Mouse (Mus musculus) midbrain, postnatal 0 days (tissue): ENCODE data around the gene Raver2. TPM values are rescaled to one million over a fixed set of nuclear protein-coding genes. Genes with fewer than 3 reads are reported as not detected.

Experiments
- ATAC-seq: fragments of 200-750 bp; cut with Nextera tagmentation; 2 replicates; pipeline ENCODE4 v1.8.0; 2017; ENCODE audit warnings: moderate number of reproducible peaks, mild to moderate bottlenecking, moderate TSS enrichment, moderate library complexity; ENCODE audit not compliant: low FRiP score
- DNase-seq: peaks from one replicate; pipeline ENCODE4 v3.0.0-alpha.2; 2015; ENCODE audit warnings: low spot score
- H3K27ac ChIP-seq: fragments of 300-500 bp; sonication (generic); 2 replicates; pipeline ENCODE4 v1.5.1; 2014; ENCODE audit warnings: low read depth, mild to moderate bottlenecking, low read length, mixed read lengths
- H3K27me3 ChIP-seq: fragments of 300-500 bp; sonication (generic); 2 replicates; pipeline ENCODE4 v1.6.1; 2014; ENCODE audit warnings: low read length, control low read depth, mixed read lengths; ENCODE audit not compliant: insufficient read depth
- H3K36me3 ChIP-seq: fragments of 300-500 bp; sonication (generic); 2 replicates; pipeline ENCODE4 v1.6.1; 2014; ENCODE audit warnings: low read length, control low read depth, mixed read lengths; ENCODE audit not compliant: insufficient read depth
- H3K4me1 ChIP-seq: fragments of 300-500 bp; sonication (generic); 2 replicates; pipeline ENCODE4 v1.6.1; 2014; ENCODE audit warnings: mild to moderate bottlenecking, control low read depth, antibody characterized with exemption, low read length, mixed read lengths; ENCODE audit not compliant: insufficient read depth
- H3K4me2 ChIP-seq: fragments of 300-500 bp; sonication (generic); 2 replicates; pipeline ENCODE4 v1.6.1; 2014; ENCODE audit warnings: low read depth, mild to moderate bottlenecking, low read length, mixed read lengths; ENCODE audit not compliant: poor library complexity, severe bottlenecking
- H3K4me3 ChIP-seq: fragments of 300-500 bp; sonication (generic); 2 replicates; pipeline ENCODE4 v1.5.1; 2014; ENCODE audit warnings: low read depth, mild to moderate bottlenecking, low read length, moderate library complexity
- H3K9ac ChIP-seq: fragments of 300-500 bp; sonication (generic); replicated peaks from 2 replicates; pipeline ENCODE4 v1.6.1; 2014; ENCODE audit warnings: mild to moderate bottlenecking, low read length, moderate library complexity, mixed read lengths; ENCODE audit not compliant: poor library complexity, severe bottlenecking
- H3K9me3 ChIP-seq: fragments of 300-500 bp; sonication (generic); 2 replicates; pipeline ENCODE4 v1.6.1; 2016; ENCODE audit warnings: low read length, control low read depth
- CTCF ChIP-seq: IDR thresholded peaks from 2 replicates; pipeline ENCODE4 v1.5.1; 2016; ENCODE audit warnings: antibody characterized with exemption, mild to moderate bottlenecking
- WGBS: fragments of 180-500 bp; shearing (Covaris S2); extraction: QIAGEN DNeasy Blood & Tissue Kit; methylation state at CpG from one replicate; pipeline ENCODE4 v1.1.7; 2014; 5-methylcytosine and 5-hydroxymethylcytosine counted together
- polyA plus RNA-seq: library from polyadenylated mRNA; unstranded; fragments of >200 nt; fragmentation: Nextera tagmentation; extraction: Ambion mirVana; gene quantifications from 2 replicates; pipeline ENCODE4 v1.2.1, GENCODE M21; 2015
- total RNA-seq: library from RNA; depleted of rRNA; stranded (reverse); fragments of >200 nt; gene quantifications from 2 replicates; pipeline ENCODE4 v1.2.3, GENCODE M21; 2014

Raver2 gene
- total and polyA plus RNA-seq, 2 experiments from 2014 or later: 4.8 to 19.7 TPM

GRCm38 (mm10) chr4:101144790-101145189 lies 76.0 kb downstream of the Raver2 start:
- Histone ChIP-seq H3K4me2 (no peak overlapping the region), H3K36me3 (no peaks in the 10 kb centered on the region), H3K27ac (no peak overlapping the region), H3K4me1 (no peaks in the 10 kb centered on the region), H3K27me3 (no peaks in the 10 kb centered on the region), H3K9me3 (no peaks in the 10 kb centered on the region), H3K9ac (no peak overlapping the region), H3K4me3 (no peak overlapping the region)
- WGBS: 57% methylated on average over 7 of the region's 7 CpGs
- DNase-seq (no peak), ATAC-seq (no peak)
- no peak for TF ChIP-seq CTCF

DNA sequence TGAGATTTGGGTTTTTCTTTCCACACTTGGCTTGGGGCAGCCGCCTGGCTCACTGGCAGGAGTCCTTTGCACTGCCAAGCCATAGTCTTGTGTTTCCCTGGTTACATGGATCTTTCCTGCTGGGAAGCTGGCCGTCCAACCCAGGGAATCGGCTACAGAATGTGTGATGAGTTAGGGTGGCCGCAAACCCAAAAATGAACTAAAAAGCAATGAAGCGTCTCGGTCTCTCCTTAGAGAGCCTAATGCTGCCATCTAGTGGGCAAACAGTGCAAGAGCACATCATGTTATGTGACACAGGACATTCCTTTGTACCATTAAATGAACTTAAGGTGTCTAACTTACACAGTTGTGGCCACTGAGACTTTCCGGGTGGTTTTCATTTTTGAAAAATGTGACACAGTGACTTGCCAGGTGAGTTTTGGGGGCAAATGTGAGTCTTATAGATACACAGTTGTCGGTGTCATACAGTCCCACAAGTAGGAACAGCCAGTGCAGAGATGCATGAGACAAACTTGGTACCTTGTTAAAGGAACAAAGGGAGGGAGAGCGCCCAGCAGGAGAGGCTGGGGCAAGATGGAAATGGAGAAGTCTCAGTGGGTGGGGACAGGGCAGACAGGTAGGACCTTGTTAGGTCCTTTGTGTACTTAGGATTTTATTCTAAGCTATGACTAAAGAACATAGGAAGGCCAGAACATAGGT lies 77.4 kb downstream of the Raver2 start:
- Histone ChIP-seq H3K27me3 (no peaks in the 10 kb centered on the region), H3K36me3 (peaks cover 6% of the 10 kb centered on the region; the same call in 1 of the 2 replicates), H3K4me1 (no peaks in the 10 kb centered on the region), H3K4me2 (peak overlapping the region; percentile 32), H3K9ac (no peak overlapping the region; the same call in 1 of the 2 replicates), H3K4me3 (no peak overlapping the region), H3K27ac (no peak overlapping the region), H3K9me3 (no peaks in the 10 kb centered on the region)
- peak; percentile 82 for ATAC-seq
- TF ChIP-seq CTCF: peak; percentile 98
- WGBS: 19% methylated on average over 9 of the region's 9 CpGs
- peak; percentile 96 for DNase-seq

DNA sequence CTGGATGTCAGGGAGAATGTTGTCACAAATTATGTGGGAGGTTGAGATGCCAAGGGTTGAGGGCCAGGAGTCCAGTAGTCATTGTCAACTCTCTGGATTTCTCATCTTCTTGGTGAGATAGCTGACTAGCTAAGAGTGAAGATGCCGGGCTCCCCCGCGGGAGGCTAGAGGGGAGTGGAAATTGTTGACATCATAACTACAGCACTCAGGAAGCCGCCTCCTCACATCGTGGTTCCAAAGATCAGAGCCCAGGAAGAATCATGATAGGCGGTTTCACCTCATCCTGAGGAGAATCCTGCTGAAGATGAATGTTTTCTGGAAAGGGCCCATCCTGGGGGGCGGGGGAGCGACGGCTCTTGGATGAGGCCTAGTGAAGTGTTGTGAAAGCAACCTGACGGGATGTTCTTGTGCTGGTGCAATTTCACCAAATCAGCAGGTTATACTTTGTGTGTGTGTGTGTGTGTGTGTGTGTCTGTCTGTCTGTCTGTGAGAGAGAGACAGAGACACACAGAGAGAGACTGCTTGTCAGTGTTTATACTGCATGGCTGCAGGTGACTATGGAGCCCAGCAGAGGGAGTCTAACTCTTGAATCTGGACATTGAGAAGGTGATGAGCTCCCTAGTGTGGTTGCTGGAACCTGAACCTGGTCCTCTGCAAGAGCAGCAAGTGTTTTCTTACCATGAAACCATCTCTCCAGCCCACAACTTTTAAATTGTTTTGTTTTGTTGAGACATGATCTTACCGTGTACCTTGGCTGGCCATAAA lies 78.3 kb downstream of the Raver2 start:
- DNase-seq: no peak
- 89% methylated on average over 11 of the region's 11 CpGs for WGBS

DNA sequence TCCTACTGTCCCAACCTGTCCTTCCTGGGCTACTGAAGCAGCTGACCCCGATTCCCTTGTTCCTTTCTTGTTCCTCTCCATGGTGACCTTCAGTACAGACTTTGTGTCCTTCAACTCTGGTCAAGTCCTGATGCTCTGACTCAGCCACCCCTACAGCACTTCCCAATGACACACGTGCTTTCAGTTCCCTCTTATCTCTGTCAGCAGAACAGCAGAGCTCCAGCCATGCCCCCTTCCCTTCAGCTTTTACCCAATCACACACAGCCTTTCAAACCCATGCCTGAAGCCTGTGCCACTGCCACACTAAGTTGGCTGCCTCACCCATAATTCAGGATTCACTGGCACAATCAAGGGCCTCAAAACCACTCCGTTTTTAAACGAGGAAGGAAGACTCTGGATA lies 86.8 kb downstream of the Raver2 start:
- Histone ChIP-seq H3K27me3 (no peaks in the 10 kb centered on the region), H3K4me3 (no peak overlapping the region), H3K4me2 (no peak overlapping the region), H3K4me1 (no peaks in the 10 kb centered on the region), H3K36me3 (peaks cover 53% of the 10 kb centered on the region), H3K9me3 (no peaks in the 10 kb centered on the region), H3K9ac (no peak overlapping the region), H3K27ac (no peak overlapping the region)
- WGBS: 83% methylated on average over 4 of the region's 4 CpGs
- DNase-seq (no peak), ATAC-seq (no peak)
- no peak for TF ChIP-seq CTCF

More for the DNA sequence above, 78.3 kb downstream of the Raver2 start:
- Histone ChIP-seq H3K4me3 (no peak overlapping the region), H3K27me3 (no peaks in the 10 kb centered on the region), H3K4me1 (no peaks in the 10 kb centered on the region), H3K27ac (no peak overlapping the region), H3K4me2 (no peak overlapping the region), H3K9ac (no peak overlapping the region), H3K9me3 (no peaks in the 10 kb centered on the region), H3K36me3 (peaks cover 9% of the 10 kb centered on the region; the same call in 1 of the 2 replicates)
- peak; percentile 45 for TF ChIP-seq CTCF
- ATAC-seq: no peak

GRCm38 (mm10) chr4:101157476-101157875 lies 88.7 kb downstream of the Raver2 start:
- Histone ChIP-seq H3K4me2 (no peak overlapping the region), H3K27ac (no peak overlapping the region), H3K9me3 (no peaks in the 10 kb centered on the region), H3K36me3 (peaks cover 57% of the 10 kb centered on the region), H3K4me3 (no peak overlapping the region), H3K9ac (no peak overlapping the region), H3K4me1 (no peaks in the 10 kb centered on the region), H3K27me3 (no peaks in the 10 kb centered on the region)
- ATAC-seq: no peak
- no peak for TF ChIP-seq CTCF
- WGBS: 99% methylated on average over 5 of the region's 5 CpGs
- no peak for DNase-seq

GRCm38 (mm10) chr4:101158282-101158681 lies 89.5 kb downstream of the Raver2 start:
- Histone ChIP-seq H3K9me3 (no peaks in the 10 kb centered on the region), H3K27ac (no peak overlapping the region), H3K4me1 (no peaks in the 10 kb centered on the region), H3K27me3 (no peaks in the 10 kb centered on the region), H3K4me3 (no peak overlapping the region), H3K9ac (no peak overlapping the region), H3K36me3 (peaks cover 61% of the 10 kb centered on the region), H3K4me2 (no peak overlapping the region)
- DNase-seq (no peak), ATAC-seq (no peak)
- TF ChIP-seq CTCF: no peak
- 91% methylated on average over 6 of the region's 6 CpGs for WGBS
